Mouse (Mus musculus) erythroid progenitor cell, adult 5-6 weeks (primary cell): ENCODE measurements around the gene Jak1. TPM values are rescaled to one million over a fixed set of nuclear protein-coding genes. Genes with fewer than 3 reads are reported as not detected.

Source experiments
- ATAC-seq: replicated peaks from 2 replicates; pipeline ENCODE4 v1.8.0; 2016; ENCODE audit warnings: moderate number of reproducible peaks, mild to moderate bottlenecking, moderate TSS enrichment, inconsistent platforms; ENCODE audit not compliant: poor library complexity, low FRiP score, severe bottlenecking
- total RNA-seq, 2 experiments: library from RNA; stranded (forward) in 1 of 2; stranded (reverse) in 1 of 2; fragments of 150-400 nt in 1 of 2; fragments of 186-747, 209-891 nt in 1 of 2; gene quantifications; 2 replicates each; pipeline versions ENCODE4 v1.2.3 to v1.2.4; 2015 to 2017; ENCODE audit warnings: low replicate concordance in 2 of 2

The Jak1 gene
- total RNA-seq, 2 experiments from 2014 or later = 70.0 to 78.2 TPM

GRCm38 (mm10) chr4:101164673-101165072, 100.4 kb downstream of the Jak1 start:
- ATAC-seq = no peak

GRCm38 (mm10) chr4:101164189-101164588, 100.9 kb downstream of the Jak1 start:
- ATAC-seq = no peak

GRCm38 (mm10) chr4:101160821-101161220, 104.3 kb downstream of the Jak1 start:
- ATAC-seq = no peak

GRCm38 (mm10) chr4:101159191-101159764, 105.8 kb downstream of the Jak1 start:
- ATAC-seq = no peak

GRCm38 (mm10) chr4:101158282-101158681, 106.8 kb downstream of the Jak1 start:
- ATAC-seq = no peak

DNA sequence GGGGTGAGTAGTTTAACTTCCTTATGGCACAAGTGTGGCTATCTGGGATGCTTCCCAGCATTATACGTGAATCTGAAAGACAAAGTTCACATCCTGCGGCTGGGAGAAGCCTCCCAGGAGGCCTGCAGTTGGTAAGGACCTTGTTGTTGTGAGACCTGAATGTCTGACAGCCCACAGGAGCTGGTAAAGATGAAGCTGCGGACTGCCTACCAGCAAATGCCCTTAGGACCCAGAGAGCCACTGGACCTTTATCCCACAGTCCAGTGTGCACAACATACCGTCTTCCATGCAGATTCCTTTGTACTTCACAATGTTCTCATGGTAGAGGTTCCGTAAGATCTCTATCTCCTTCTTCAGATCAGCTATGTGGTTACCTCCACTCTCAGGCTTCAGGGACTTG, 107.6 kb downstream of the Jak1 start:
- ATAC-seq = no peak

DNA sequence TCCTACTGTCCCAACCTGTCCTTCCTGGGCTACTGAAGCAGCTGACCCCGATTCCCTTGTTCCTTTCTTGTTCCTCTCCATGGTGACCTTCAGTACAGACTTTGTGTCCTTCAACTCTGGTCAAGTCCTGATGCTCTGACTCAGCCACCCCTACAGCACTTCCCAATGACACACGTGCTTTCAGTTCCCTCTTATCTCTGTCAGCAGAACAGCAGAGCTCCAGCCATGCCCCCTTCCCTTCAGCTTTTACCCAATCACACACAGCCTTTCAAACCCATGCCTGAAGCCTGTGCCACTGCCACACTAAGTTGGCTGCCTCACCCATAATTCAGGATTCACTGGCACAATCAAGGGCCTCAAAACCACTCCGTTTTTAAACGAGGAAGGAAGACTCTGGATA, 109.5 kb downstream of the Jak1 start:
- ATAC-seq = peak; percentile 76

DNA sequence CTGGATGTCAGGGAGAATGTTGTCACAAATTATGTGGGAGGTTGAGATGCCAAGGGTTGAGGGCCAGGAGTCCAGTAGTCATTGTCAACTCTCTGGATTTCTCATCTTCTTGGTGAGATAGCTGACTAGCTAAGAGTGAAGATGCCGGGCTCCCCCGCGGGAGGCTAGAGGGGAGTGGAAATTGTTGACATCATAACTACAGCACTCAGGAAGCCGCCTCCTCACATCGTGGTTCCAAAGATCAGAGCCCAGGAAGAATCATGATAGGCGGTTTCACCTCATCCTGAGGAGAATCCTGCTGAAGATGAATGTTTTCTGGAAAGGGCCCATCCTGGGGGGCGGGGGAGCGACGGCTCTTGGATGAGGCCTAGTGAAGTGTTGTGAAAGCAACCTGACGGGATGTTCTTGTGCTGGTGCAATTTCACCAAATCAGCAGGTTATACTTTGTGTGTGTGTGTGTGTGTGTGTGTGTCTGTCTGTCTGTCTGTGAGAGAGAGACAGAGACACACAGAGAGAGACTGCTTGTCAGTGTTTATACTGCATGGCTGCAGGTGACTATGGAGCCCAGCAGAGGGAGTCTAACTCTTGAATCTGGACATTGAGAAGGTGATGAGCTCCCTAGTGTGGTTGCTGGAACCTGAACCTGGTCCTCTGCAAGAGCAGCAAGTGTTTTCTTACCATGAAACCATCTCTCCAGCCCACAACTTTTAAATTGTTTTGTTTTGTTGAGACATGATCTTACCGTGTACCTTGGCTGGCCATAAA, 118.0 kb downstream of the Jak1 start:
- no peak for ATAC-seq

DNA sequence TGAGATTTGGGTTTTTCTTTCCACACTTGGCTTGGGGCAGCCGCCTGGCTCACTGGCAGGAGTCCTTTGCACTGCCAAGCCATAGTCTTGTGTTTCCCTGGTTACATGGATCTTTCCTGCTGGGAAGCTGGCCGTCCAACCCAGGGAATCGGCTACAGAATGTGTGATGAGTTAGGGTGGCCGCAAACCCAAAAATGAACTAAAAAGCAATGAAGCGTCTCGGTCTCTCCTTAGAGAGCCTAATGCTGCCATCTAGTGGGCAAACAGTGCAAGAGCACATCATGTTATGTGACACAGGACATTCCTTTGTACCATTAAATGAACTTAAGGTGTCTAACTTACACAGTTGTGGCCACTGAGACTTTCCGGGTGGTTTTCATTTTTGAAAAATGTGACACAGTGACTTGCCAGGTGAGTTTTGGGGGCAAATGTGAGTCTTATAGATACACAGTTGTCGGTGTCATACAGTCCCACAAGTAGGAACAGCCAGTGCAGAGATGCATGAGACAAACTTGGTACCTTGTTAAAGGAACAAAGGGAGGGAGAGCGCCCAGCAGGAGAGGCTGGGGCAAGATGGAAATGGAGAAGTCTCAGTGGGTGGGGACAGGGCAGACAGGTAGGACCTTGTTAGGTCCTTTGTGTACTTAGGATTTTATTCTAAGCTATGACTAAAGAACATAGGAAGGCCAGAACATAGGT, 118.9 kb downstream of the Jak1 start:
- ATAC-seq = peak; percentile 64

DNA sequence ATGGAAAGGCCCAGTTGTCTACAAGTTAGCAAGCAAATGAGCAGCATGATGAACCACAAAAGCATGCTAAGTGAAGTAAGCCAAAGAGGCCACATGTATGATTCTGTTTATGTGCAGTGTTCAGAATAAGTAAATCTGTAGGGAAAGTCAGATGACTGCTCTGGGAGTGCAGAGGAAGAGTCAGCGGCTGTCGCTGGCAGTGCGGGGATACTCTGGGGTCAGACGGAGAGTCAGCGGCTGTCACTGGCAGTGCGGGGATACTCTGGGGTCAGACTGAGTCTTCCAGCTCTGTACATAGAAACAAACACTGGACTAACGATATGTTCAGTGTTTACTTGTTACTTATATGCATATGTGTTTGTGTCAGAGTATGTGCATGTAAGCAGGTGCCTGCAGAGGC, 120.3 kb downstream of the Jak1 start:
- ATAC-seq = no peak

GRCm38 (mm10) chr4:101144361-101144760, 120.7 kb downstream of the Jak1 start:
- no peak for ATAC-seq

- ATAC-seq = no peak
Measured at GRCm38 (mm10) chr4:101143901-101144300, 121.2 kb downstream of the Jak1 start.

- ATAC-seq = no peak
Measured at GRCm38 (mm10) chr4:101141768-101142167, 123.3 kb downstream of the Jak1 start.

DNA sequence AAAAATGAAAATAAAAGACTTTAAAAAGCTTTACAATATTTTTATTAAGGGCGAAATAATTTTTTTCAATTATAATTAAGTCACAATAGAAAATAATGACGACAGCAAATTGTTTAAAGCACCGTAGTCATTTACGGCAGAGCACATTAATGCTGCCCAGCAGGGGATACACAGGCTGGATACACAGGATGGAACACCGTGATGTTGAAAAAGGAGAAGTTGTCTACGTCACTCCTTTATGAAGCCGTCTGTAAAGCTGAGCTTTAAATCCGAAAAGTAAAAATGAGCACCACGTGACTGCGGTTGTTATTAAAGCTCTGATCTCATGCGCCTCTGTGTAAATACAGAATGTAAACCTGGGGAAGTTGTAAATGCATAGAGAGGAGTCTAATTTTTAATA, 127.1 kb downstream of the Jak1 start:
- ATAC-seq = no peak

DNA sequence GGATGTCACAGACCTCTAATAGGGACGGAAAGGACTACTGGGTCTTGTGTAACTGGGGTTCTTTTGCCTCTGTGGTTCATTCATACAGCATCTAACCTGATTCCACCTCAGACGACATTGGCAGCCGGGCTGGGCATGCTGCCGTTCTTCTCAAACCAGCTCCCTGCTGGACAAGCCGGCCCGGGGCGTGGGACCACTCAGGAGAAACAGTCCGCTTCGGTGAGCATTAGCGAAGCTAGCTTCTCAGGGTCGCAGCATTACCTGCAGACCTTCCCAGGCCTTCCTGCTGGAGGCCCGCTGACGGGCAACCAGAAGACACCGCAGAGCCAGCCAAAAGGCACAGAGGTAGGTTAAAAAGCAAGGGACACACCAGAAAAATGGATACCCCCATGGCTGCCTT, 129.2 kb downstream of the Jak1 start:
- ATAC-seq = no peak

DNA sequence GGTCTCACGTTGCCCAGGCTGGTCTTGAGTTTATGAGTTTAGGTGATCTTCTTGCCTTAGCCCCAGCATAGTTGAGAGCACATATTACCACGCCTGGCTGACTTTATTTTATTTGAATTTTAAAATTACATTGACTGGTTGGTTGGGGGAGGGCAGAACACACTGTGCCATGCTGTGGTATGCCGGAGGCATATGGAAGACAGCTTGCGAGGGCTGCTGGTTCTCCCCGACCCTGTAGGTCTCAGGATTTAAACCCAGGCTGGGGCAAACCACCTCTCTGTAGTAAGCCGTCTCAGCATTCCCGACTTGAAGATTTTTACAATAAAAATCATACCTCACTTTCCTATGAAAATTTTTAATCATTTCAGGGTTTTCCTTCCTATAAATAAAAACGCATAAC, 130.1 kb downstream of the Jak1 start:
- no peak for ATAC-seq

DNA sequence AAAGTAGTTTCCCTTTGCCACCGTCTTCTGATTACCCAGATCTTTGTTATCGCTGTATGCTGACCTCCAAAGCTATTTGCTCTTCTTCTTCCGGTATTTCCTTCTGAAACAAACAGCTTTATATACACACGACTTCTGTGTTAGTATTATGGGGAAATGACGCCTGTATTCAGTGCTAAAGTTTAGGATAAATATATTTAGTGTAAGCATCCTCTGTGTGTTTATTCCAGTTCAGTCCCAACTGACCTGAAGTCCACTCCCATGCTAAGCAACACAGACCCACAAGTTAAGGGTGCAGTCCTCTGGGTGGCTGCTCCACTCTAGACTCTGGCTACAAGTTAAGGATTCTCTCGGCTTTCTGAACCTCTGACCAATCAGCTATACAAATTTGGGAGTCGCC, 144.1 kb downstream of the Jak1 start:
- ATAC-seq = no peak

- no peak for ATAC-seq
Measured at GRCm38 (mm10) chr4:101107122-101107521, 158.0 kb downstream of the Jak1 start.
